Mouse (Mus musculus) layer of hippocampus, adult 9-11 months (tissue): ENCODE results near the gene Gm8232.
"Not testable (repeated sequence)": the region's sequence is repeated elsewhere in the genome, so short reads cannot be mapped to it uniquely, and the experiment has no call there.

ENCODE experiments used
- DNase-seq: peaks from one replicate; pipeline ENCODE4 v3.0.0; 2022

Gene Gm8232

GRCm38 (mm10) chr14:44433335-44433734 lies at the start of gene Gm8232:
TSS of gene Gm8232 (plus strand) at chr14:44433635.
- DNase-seq, result not testable (repeated sequence)

DNA sequence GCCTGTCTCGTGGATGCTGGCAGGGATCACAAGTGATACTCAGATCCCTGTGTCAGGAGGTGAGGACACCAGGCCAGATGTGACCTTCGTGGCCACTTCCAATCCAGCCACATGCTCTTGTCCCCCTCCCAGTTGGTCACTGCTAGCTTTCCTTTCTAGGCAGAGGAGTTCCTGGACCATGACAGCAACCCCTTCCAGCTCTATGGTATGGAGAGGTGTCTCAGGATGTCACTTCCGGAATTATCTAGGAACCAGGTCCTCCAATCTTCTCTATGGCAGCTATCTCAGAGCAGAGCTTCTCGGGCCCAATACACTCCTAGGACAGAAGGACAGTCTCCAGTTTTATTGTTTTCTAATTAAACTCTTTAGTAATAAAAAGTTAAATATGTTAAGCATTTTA lies 49.2 kb upstream of the Gm8232 start:
- not testable (repeated sequence) for DNase-seq

GRCm38 (mm10) chr14:44410588-44410987 lies 22.8 kb upstream of the Gm8232 start, which contains the start of gene Gm3371:
TSS of gene Gm3371 (minus strand) at chr14:44410688.
- not testable (repeated sequence) for DNase-seq
